Mouse (Mus musculus): Measurements from ENCODE around the gene Smyd1. TPM values are rescaled to one million over a fixed set of nuclear protein-coding genes. Genes with fewer than 3 reads are reported as not detected.
"Not testable (repeated sequence)": the region's sequence is repeated elsewhere in the genome, so short reads cannot be mapped to it uniquely, and the experiment has no call there.

Gene Smyd1
- polyA plus RNA-seq, 1 experiment from 2014 or later, result 0.43 TPM

DNA sequence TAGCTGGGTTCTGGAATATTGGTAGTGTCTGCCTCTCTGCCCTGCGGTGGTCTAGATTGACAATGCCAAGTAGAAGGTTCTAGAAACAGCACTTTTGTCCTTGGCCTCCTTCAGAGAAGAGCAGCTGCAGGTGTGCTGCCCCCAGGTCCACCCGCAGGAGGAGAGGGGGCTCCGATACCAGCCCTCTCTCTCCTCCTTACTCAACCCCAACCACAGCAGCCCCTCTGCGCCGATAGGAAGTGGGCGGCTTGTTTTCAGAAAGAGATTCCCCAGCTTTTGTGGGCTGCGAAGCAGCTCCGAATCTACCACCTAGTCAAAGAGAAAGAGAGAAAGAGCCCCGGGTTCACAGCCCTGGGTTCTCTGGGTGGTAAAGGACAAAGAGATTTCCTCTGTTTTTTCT, 19.1 kb upstream of the Smyd1 start:
- ATAC-seq (ENCODE audit: low FRiP score), result no peak
- Histone ChIP-seq H3K9ac (no peak overlapping the region), H3K4me2 (no peak overlapping the region), H3K9me3 (no peaks in the 10 kb centered on the region), H3K27me3 (no peaks in the 10 kb centered on the region), H3K4me1 (replicated peaks) (no peaks in the 10 kb centered on the region), H3K27ac (no peak overlapping the region), H3K4me3 (no peak overlapping the region), H3K36me3 (no peaks in the 10 kb centered on the region)
- WGBS, result 91% methylated on average over 9 of the region's 9 CpGs

DNA sequence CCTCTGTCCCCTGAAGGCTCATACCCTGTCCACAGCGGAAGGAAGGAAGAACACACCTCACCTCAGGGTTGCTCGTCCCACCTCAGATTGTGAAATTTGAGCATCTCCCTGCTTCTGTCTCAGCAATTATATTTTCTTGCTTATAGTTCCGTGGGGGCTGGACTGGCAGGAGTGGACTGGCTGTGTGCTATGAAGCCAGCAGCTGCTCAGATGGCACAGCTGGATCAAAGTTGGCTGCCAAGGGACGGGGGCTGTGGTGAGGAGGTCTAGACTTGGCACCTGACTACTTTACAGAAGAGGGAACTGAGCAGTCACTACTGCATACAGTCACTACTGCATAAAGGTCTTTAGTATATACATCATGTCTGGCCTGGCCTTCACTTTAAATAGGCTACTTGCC, 17.3 kb upstream of the Smyd1 start:
- Histone ChIP-seq H3K27ac (no peak overlapping the region), H3K9me3 (no peaks in the 10 kb centered on the region), H3K9ac (no peak overlapping the region), H3K27me3 (no peaks in the 10 kb centered on the region), H3K4me3 (no peak overlapping the region), H3K36me3 (no peaks in the 10 kb centered on the region), H3K4me1 (replicated peaks) (no peaks in the 10 kb centered on the region), H3K4me2 (no peak overlapping the region)
- ATAC-seq (ENCODE audit: low FRiP score), result no peak
- 89% methylated on average over 4 of the region's 4 CpGs for WGBS

GRCm38 (mm10) chr6:71338941-71339340, 16.9 kb upstream of the Smyd1 start:
- no peak for ATAC-seq (ENCODE audit: low FRiP score)
- no peaks in the 10 kb centered on the region for H3K36me3 ChIP-seq
- no peak overlapping the region for H3K27ac ChIP-seq
- H3K4me3 ChIP-seq, result no peak overlapping the region
- no peak overlapping the region for H3K4me2 ChIP-seq
- 92% methylated on average over 3 of the region's 3 CpGs for WGBS
- H3K27me3 ChIP-seq, result no peaks in the 10 kb centered on the region
- no peak overlapping the region for H3K9ac ChIP-seq
- H3K9me3 ChIP-seq, result no peaks in the 10 kb centered on the region
- no peaks in the 10 kb centered on the region for H3K4me1 ChIP-seq (replicated peaks)

DNA sequence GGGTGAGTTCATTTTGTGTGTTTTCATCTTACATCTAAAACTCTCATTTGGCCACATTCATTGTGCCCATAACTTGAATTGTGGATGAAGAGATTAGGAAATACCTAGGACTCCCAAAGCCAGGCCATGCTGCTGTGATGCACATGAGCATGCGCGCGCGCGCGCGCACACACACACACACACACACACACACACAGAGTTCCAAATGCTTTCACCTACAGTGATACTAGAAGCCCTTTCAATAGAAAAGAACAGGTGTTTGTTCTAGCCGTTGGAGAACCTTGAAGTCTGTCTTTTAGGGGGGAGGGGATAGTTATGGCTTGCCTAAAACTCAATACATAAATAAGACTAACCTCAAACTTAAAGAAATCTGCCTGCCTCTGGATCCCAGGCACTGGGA, 15.6 kb upstream of the Smyd1 start:
- Histone ChIP-seq H3K27ac (no peak overlapping the region), H3K9me3 (no peaks in the 10 kb centered on the region), H3K36me3 (no peaks in the 10 kb centered on the region), H3K4me3 (no peak overlapping the region), H3K4me1 (replicated peaks) (no peaks in the 10 kb centered on the region), H3K4me2 (no peak overlapping the region), H3K9ac (no peak overlapping the region), H3K27me3 (no peaks in the 10 kb centered on the region)
- 97% methylated on average over 8 of the region's 8 CpGs for WGBS
- ATAC-seq (ENCODE audit: low FRiP score), result no peak

DNA sequence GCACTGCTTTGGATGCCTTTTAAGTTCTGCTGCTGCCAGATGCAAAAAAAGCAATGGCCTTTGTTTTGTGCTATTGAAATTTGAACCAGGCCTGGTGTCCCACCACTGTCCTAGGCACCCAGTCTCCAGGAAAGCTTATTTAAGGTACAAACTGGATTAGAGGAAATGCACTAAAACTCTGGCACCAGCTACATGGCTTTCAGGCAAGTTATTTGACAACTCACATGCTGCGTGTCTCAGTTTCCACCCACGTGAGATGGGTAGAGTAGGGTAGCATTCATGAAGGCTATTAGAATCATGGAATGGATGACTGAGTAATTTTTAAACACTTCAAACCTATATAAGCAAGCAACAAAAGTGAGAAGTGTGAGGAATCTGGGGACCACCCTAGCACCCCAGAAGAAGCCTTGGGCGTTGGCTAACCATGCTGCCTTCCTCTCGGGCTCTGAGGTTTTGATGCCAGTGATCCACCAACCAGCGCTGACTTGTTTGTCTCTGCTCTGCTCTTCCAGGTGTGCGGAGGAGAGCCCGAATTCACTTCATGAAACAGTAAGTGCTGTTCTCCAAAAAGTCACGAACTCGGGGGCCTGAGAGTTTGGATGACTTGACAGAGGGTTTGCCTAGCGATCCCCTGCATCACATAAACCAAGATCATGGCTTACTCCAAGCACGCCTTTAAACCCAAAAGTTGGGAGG, 11.7 kb upstream of the Smyd1 start:
- ATAC-seq (ENCODE audit: low FRiP score), result no peak
- no peaks in the 10 kb centered on the region for H3K36me3 ChIP-seq
- WGBS, result 95% methylated on average over 11 of the region's 11 CpGs

GRCm38 (mm10) chr6:71333031-71333430, 11.0 kb upstream of the Smyd1 start:
- 62% methylated on average over 3 of the region's 3 CpGs for WGBS
- H3K27me3 ChIP-seq, result no peaks in the 10 kb centered on the region
- no peak overlapping the region for H3K4me2 ChIP-seq
- no peaks in the 10 kb centered on the region for H3K36me3 ChIP-seq
- no peak overlapping the region for H3K27ac ChIP-seq
- no peaks in the 10 kb centered on the region for H3K4me1 ChIP-seq (replicated peaks)
- no peak overlapping the region for H3K4me3 ChIP-seq
- H3K9ac ChIP-seq, result no peak overlapping the region
- no peak for ATAC-seq (ENCODE audit: low FRiP score)
- no peaks in the 10 kb centered on the region for H3K9me3 ChIP-seq

More for the DNA sequence above, 11.7 kb upstream of the Smyd1 start:
- no peak overlapping the region for H3K4me3 ChIP-seq
- H3K9me3 ChIP-seq, result no peaks in the 10 kb centered on the region
- no peak overlapping the region for H3K27ac ChIP-seq
- no peaks in the 10 kb centered on the region for H3K4me1 ChIP-seq (replicated peaks)
- H3K4me2 ChIP-seq, result no peak overlapping the region
- H3K9ac ChIP-seq, result no peak overlapping the region
- H3K27me3 ChIP-seq, result no peaks in the 10 kb centered on the region

- H3K4me1 ChIP-seq (replicated peaks), result no peaks in the 10 kb centered on the region
- no peak for ATAC-seq (ENCODE audit: low FRiP score)
- H3K9me3 ChIP-seq, result no peaks in the 10 kb centered on the region
- no peak overlapping the region for H3K4me2 ChIP-seq
- H3K9ac ChIP-seq, result no peak overlapping the region
- H3K27me3 ChIP-seq, result no peaks in the 10 kb centered on the region
- 87% methylated on average over 11 of the region's 11 CpGs for WGBS
- no peaks in the 10 kb centered on the region for H3K36me3 ChIP-seq
- no peak overlapping the region for H3K4me3 ChIP-seq
- H3K27ac ChIP-seq, result no peak overlapping the region
Measured at GRCm38 (mm10) chr6:71332236-71332965, 10.4 kb upstream of the Smyd1 start.

DNA sequence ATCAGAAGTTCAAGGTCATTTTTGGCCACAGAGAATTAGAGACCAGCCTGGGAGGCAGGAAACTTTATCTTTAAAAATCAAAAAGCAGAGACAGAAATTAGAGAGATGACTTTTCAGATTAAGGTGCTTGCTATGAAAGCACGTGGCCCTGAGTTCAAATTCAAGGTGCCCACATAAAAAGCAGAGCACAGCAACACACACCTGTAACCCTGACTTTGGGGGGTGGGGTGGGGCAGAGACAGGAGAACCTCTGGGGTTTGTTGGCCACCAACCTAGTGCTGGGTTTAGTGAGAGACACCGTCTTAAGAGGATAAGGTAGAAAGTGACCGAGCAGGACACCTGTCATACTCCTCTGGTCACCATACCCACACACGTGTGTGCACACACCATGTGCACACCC, 9.5 kb upstream of the Smyd1 start:
- H3K27ac ChIP-seq; H3K4me1 ChIP-seq (replicated peaks); H3K9ac ChIP-seq; H3K9me3 ChIP-seq; ATAC-seq (ENCODE audit: low FRiP score); H3K4me2 ChIP-seq; H3K27me3 ChIP-seq; H3K36me3 ChIP-seq; H3K4me3 ChIP-seq: not testable (repeated sequence)
- WGBS, result 88% methylated on average over 2 of the region's 4 CpGs

GRCm38 (mm10) chr6:71330486-71330885, 8.5 kb upstream of the Smyd1 start:
- Histone ChIP-seq H3K4me2 (no peak overlapping the region), H3K9me3 (no peaks in the 10 kb centered on the region), H3K9ac (no peak overlapping the region), H3K36me3 (no peaks in the 10 kb centered on the region), H3K27ac (no peak overlapping the region), H3K4me1 (replicated peaks) (no peaks in the 10 kb centered on the region), H3K4me3 (no peak overlapping the region), H3K27me3 (no peaks in the 10 kb centered on the region)
- 90% methylated on average over 7 of the region's 7 CpGs for WGBS
- ATAC-seq (ENCODE audit: low FRiP score), result no peak

DNA sequence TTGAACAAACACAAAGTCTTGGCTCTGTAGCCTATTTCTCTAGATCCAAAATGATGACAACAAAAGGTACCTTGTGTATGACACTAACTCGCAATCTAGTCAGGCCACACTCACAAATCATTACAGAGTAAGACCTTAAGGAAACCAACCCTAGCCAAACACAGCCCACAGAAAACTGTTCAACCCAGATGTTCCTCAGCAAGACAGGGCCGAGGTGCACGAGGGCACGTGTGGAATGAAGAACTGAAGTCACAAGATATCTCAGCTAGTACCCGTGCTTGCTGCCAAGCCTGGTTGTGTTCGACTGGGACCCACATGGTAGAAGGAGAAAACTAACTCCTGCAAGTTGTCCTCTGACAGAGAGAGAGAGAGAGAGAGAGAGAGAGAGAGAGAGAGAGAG, 7.8 kb upstream of the Smyd1 start:
- H3K9ac ChIP-seq, result no peak overlapping the region
- H3K27me3 ChIP-seq, result no peaks in the 10 kb centered on the region
- no peak overlapping the region for H3K4me3 ChIP-seq
- no peaks in the 10 kb centered on the region for H3K9me3 ChIP-seq
- H3K36me3 ChIP-seq, result no peaks in the 10 kb centered on the region
- H3K27ac ChIP-seq, result no peak overlapping the region
- ATAC-seq (ENCODE audit: low FRiP score), result no peak
- 90% methylated on average over 6 of the region's 6 CpGs for WGBS
- H3K4me2 ChIP-seq, result no peak overlapping the region
- H3K4me1 ChIP-seq (replicated peaks), result no peaks in the 10 kb centered on the region

- 94% methylated on average over 9 of the region's 9 CpGs for WGBS
- Histone ChIP-seq H3K36me3 (no peaks in the 10 kb centered on the region), H3K4me1 (replicated peaks) (no peaks in the 10 kb centered on the region), H3K9me3 (no peaks in the 10 kb centered on the region), H3K27ac (no peak overlapping the region), H3K4me2 (no peak overlapping the region), H3K9ac (no peak overlapping the region), H3K27me3 (no peaks in the 10 kb centered on the region), H3K4me3 (no peak overlapping the region)
- ATAC-seq (ENCODE audit: low FRiP score), result no peak
Measured at GRCm38 (mm10) chr6:71324816-71325215, 2.8 kb upstream of the Smyd1 start.

DNA sequence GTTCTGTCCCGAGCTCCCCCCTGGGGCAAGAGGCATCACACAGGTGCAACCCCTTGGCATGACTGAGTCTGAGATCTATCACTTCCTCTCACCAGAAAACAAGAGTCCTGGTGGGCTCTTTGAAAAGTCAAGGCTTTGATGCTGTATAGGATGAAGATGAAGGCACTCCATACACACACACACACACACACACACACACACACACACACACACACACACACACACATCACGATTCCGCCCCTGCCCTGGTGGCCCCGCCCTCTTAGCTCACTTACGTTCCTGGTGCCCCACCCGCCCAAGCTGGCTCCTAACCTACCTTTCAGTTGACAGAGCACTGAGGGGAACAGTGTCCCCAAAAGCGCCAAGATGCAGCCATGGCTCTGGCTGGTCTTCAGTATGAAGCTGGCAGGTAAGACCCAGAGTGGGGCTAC, 473 bp upstream of the Smyd1 start, which contains the start of gene Cd8b1:
TSS of gene Cd8b1 (plus strand) at position 298 of the 431 bp plus-strand sequence.
- Histone ChIP-seq H3K9me3 (no peaks in the 10 kb centered on the region), H3K4me1 (replicated peaks) (no peaks in the 10 kb centered on the region), H3K27me3 (no peaks in the 10 kb centered on the region), H3K9ac (no peak within 1 kb of the TSS), H3K36me3 (no peaks in the 10 kb centered on the region), H3K4me2 (no peak within 1 kb of the TSS), H3K4me3 (no peak within 1 kb of the TSS), H3K27ac (no peak within 1 kb of the TSS)
- WGBS, result 90% methylated on average over 7 of the region's 7 CpGs
- no peak for ATAC-seq (ENCODE audit: low FRiP score)

DNA sequence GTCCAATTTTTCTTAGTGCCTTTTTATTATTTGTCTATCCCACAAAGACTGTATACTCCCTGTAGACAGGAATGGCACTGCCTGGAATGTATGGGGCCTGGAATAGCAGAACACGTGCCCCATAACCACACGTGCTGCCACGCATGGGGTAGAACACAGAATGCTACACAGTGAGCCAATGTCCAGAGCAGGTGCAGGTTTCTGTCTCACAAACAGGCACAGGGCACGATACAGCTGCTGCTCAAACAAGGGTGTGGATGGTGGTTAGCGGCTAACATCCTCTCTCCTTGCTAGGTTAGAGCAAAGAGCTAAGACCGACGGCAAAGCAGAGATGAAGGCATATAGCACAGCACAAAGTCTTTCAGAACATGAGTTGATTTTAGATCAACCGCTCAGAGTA, 14.5 kb downstream of the Smyd1 start:
- no peak overlapping the region for H3K4me3 ChIP-seq
- H3K36me3 ChIP-seq, result no peaks in the 10 kb centered on the region
- no peaks in the 10 kb centered on the region for H3K4me1 ChIP-seq (replicated peaks)
- H3K4me2 ChIP-seq, result no peak overlapping the region
- 92% methylated on average over 8 of the region's 8 CpGs for WGBS
- no peak overlapping the region for H3K27ac ChIP-seq
- no peaks in the 10 kb centered on the region for H3K9me3 ChIP-seq
- ATAC-seq (ENCODE audit: low FRiP score), result no peak
- H3K27me3 ChIP-seq, result no peaks in the 10 kb centered on the region
- H3K9ac ChIP-seq, result no peak overlapping the region
